Mouse (Mus musculus) kidney, postnatal 0 days (tissue): Measurements from ENCODE around the gene Nf2. TPM values are rescaled to one million over a fixed set of nuclear protein-coding genes. Genes with fewer than 3 reads are reported as not detected.

Experiments used
- ATAC-seq: fragments of 200-750 bp; cut with Nextera tagmentation; replicated peaks from 2 replicates; pipeline ENCODE4 v1.8.0; 2017; ENCODE audit warnings: low read depth, moderate number of reproducible peaks, moderate TSS enrichment, moderate library complexity; ENCODE audit not compliant: low FRiP score
- DNase-seq: peaks from one replicate; pipeline ENCODE4 v3.0.0-alpha.2; 2016; ENCODE audit warnings: low spot score
- H3K27ac ChIP-seq: fragments of 300-500 bp; sonication (generic); 2 replicates; pipeline ENCODE4 v1.5.1; 2014; ENCODE audit warnings: mild to moderate bottlenecking
- H3K27me3 ChIP-seq: fragments of 300-500 bp; sonication (generic); 2 replicates; pipeline ENCODE4 v1.6.1; 2014; ENCODE audit warnings: low read length, mixed read lengths; ENCODE audit not compliant: insufficient read depth
- H3K36me3 ChIP-seq: fragments of 300-500 bp; sonication (generic); 2 replicates; pipeline ENCODE4 v1.6.1; 2014; ENCODE audit warnings: low read length, mixed read lengths; ENCODE audit not compliant: insufficient read depth
- H3K4me1 ChIP-seq: fragments of 300-500 bp; sonication (generic); replicated peaks from 2 replicates; pipeline ENCODE4 v1.6.1; 2014; ENCODE audit warnings: antibody characterized with exemption, low read length, mixed read lengths; ENCODE audit not compliant: insufficient read depth
- H3K4me2 ChIP-seq: fragments of 300-500 bp; sonication (generic); 2 replicates; pipeline ENCODE4 v1.6.1; 2014; ENCODE audit warnings: mild to moderate bottlenecking, low read length, moderate library complexity, mixed read lengths
- H3K4me3 ChIP-seq: fragments of 300-500 bp; sonication (generic); replicated peaks from 2 replicates; pipeline ENCODE4 v1.5.1; 2014; ENCODE audit warnings: low read depth, low read length
- H3K9ac ChIP-seq: fragments of 300-500 bp; sonication (generic); 2 replicates; pipeline ENCODE4 v1.6.1; 2014; ENCODE audit warnings: low read depth, low read length
- H3K9me3 ChIP-seq: fragments of 300-500 bp; sonication (generic); replicated peaks from 2 replicates; pipeline ENCODE4 v1.6.1; 2016; ENCODE audit warnings: low read length, inconsistent platforms, mixed read lengths
- CTCF ChIP-seq: IDR thresholded peaks from 2 replicates; pipeline ENCODE4 v1.5.1; 2016; ENCODE audit warnings: antibody characterized with exemption, low read depth, mild to moderate bottlenecking, moderate library complexity
- WGBS: fragments of 180-500 bp; shearing (Covaris S2); extraction: QIAGEN DNeasy Blood & Tissue Kit; methylation state at CpG from one replicate; pipeline ENCODE4 v1.1.7; 2014; 5-methylcytosine and 5-hydroxymethylcytosine counted together
- polyA plus RNA-seq: library from polyadenylated mRNA; unstranded; fragments of >200 nt; fragmentation: Nextera tagmentation; extraction: Ambion mirVana; gene quantifications from 2 replicates; pipeline ENCODE4 v1.2.1, GENCODE M21; 2015

Nf2 gene
- polyA plus RNA-seq, 1 experiment from 2014 or later = 33.3 TPM

DNA sequence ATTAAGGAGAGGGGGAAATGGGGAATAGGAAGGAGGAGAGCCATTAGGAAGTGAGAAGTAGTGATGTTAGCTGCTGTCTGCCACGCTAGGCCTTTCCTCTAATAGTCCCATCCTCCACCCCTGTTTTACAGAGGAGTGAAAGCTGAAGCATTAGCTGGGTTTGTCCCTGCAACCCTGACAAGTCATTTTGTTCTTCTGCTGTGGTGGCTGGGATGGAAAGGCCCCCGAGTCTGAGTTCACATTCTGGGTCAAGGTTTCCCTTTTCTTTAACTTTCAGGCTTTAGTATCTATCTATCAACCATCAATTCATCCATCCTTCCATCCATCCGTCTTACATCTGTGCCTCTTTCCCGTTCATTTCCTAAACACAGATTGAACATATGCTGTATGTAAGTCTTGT is 31.8 kb upstream of the Nf2 start:
- ATAC-seq (no peak), DNase-seq (no peak)
- Histone ChIP-seq H3K36me3 (no peaks in the 10 kb centered on the region), H3K4me3 (no peak overlapping the region), H3K4me2 (no peak overlapping the region), H3K27ac (no peak overlapping the region), H3K9ac (no peak overlapping the region), H3K27me3 (no peaks in the 10 kb centered on the region), H3K4me1 (0 out of 2 replicates have a peak, but pooled peaks cover 12% of the 10 kb centered on the region), H3K9me3 (no peaks in the 10 kb centered on the region)
- WGBS = 79% methylated on average over 4 of the region's 4 CpGs
- TF ChIP-seq CTCF = no peak

DNA sequence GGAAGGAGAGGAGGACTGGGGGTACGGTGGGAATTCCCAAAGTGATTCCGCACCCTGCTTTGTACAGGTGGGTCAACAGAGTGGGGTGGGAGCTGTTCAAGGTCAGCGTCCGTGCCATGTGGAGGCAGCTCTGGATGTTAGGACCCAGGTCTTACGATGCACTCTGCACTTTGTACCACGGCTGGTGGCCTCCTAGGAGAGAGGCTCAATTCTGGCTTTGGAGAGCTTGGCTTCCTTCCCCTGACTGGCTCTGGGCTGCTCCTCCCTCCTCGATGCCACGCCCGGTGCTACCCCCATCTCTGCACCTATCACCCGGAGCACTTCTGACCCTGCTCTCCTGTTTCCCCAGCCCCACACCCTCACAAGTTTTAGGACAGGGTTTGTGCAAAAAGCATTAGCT is 25.2 kb upstream of the Nf2 start:
- no peak for TF ChIP-seq CTCF
- 4% methylated on average over 10 of the region's 10 CpGs for WGBS
- Histone ChIP-seq H3K4me1 (no peaks in the 10 kb centered on the region; the same call in 1 of the 2 replicates), H3K27ac (peak overlapping the region; percentile 72), H3K36me3 (no peaks in the 10 kb centered on the region), H3K4me2 (peak overlapping the region; percentile 87), H3K4me3 (peak overlapping the region; percentile 69), H3K9me3 (no peaks in the 10 kb centered on the region), H3K9ac (peak overlapping the region; percentile 73), H3K27me3 (no peaks in the 10 kb centered on the region)
- peak; percentile 16 for DNase-seq
- ATAC-seq = peak; percentile 69

DNA sequence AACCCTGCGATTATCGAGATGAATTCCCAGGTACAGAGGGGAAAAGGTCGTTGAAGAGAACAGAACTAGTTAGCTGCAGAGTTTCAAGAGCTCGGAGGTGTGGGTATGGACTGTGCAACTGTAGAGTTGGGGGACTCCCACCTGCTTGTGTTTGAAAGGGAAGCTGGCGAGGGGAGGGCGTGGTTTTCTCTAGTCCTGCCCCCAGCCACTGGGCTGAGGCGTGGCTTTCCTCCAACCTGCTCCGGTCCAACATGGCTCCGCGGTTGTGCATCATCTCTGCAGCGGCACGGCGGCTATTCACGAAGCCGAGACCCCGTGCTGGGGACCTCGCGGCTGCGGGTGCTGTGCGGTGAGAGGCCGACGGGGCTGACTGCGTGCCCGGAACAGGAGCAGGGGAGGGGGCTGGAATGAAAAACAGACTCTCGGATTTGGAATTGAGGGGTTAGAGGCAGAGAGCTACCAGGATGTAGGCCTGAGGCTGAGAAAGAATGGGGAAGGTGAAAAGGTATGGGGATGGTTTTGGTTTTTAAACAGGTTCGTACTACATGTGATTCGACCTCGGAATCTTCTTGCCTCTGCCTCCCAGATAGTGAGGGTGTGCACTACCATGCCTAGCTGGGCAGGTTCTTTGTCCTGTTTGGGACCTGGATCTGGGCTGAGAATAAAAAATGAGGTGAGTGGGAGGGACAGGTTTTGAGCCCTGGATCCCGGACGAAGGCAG is 24.6 kb upstream of the Nf2 start, which contains the start of gene Nipsnap1:
Gene Nipsnap1, plus strand, starts transcription at position 197 of the 721 bp plus-strand sequence.
- Histone ChIP-seq H3K4me2 (peak within 1 kb of the TSS; percentile 87), H3K27me3 (no peaks in the 10 kb centered on the region), H3K4me1 (no peaks in the 10 kb centered on the region; the same call in 1 of the 2 replicates), H3K9me3 (no peaks in the 10 kb centered on the region), H3K4me3 (peak within 1 kb of the TSS; percentile 69), H3K36me3 (no peaks in the 10 kb centered on the region), H3K9ac (peak within 1 kb of the TSS; percentile 73), H3K27ac (peak within 1 kb of the TSS; percentile 72)
- under 1% methylated on average over 30 of the region's 30 CpGs for WGBS
- DNase-seq = peak; percentile 84
- no peak; the same call in 1 of the 2 replicates for TF ChIP-seq CTCF
- peak; percentile 86 for ATAC-seq

DNA sequence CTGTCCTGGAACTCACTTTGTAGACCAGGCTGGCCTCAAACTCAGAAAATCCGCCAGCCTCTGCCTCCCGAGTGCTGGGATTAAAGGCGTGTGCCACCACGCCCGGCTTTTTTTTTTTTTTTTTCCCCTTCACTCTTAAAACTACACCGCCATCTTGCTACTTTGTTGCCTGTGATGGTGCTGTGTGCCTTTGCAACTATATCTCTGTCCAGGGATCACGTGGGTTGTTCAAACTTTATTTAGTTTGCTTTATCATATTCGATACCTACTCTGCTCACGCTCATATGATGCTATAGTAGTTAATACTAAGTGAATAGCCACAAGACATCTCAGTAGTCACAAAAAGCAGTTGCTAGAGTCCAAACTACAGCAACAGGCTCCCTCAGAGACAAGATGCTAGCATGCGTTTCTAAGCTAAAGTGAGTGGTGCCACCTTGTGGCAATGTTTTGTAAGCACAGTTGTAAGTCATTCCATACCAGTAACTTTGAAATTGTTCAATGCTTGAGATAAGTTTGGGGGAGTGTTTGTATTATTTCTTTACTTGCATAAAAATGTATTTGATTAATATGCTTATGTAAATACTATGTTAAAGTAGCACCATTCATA is 16.4 kb upstream of the Nf2 start:
- H3K27me3 ChIP-seq = no peaks in the 10 kb centered on the region
- no peak overlapping the region for H3K27ac ChIP-seq
- no peak overlapping the region for H3K4me2 ChIP-seq
- H3K4me3 ChIP-seq = no peak overlapping the region
- H3K9ac ChIP-seq = no peak overlapping the region
- ATAC-seq (no peak), DNase-seq (peak; percentile 88)
- 50% methylated on average over 10 of the region's 10 CpGs for WGBS
- no peaks in the 10 kb centered on the region for H3K9me3 ChIP-seq
- no peaks in the 10 kb centered on the region; the same call in 1 of the 2 replicates for H3K4me1 ChIP-seq
- no peaks in the 10 kb centered on the region for H3K36me3 ChIP-seq
- peak; percentile 92 for TF ChIP-seq CTCF

DNA sequence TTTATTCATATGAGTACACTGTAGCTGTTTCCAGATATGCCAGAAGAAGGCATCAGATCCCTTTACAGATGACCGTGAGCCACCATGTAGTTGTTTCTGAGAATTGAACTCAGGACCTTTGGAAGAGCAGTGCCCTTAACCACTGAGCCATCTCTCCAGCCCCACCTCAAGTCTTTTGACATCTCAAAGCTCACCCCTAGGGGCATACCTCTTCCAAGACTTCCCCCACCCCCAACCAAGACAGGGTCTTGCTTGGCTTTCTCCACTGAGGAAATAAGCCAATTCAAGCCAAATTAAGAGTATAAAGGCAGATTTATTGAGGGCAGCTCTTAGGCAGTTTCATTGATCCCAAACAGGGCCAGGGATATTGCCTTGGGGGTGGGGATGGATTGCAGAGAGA is 13.4 kb upstream of the Nf2 start:
- H3K9ac ChIP-seq = no peak overlapping the region
- H3K4me3 ChIP-seq = no peak overlapping the region
- no peak for TF ChIP-seq CTCF
- H3K9me3 ChIP-seq = no peaks in the 10 kb centered on the region
- H3K4me2 ChIP-seq = no peak overlapping the region
- no peak overlapping the region for H3K27ac ChIP-seq
- no peak for ATAC-seq
- no peaks in the 10 kb centered on the region for H3K36me3 ChIP-seq
- H3K27me3 ChIP-seq = no peaks in the 10 kb centered on the region
- H3K4me1 ChIP-seq = no peaks in the 10 kb centered on the region; the same call in 1 of the 2 replicates
- WGBS = 89% methylated on average over 1 of the region's 1 CpGs
- DNase-seq = no peak

DNA sequence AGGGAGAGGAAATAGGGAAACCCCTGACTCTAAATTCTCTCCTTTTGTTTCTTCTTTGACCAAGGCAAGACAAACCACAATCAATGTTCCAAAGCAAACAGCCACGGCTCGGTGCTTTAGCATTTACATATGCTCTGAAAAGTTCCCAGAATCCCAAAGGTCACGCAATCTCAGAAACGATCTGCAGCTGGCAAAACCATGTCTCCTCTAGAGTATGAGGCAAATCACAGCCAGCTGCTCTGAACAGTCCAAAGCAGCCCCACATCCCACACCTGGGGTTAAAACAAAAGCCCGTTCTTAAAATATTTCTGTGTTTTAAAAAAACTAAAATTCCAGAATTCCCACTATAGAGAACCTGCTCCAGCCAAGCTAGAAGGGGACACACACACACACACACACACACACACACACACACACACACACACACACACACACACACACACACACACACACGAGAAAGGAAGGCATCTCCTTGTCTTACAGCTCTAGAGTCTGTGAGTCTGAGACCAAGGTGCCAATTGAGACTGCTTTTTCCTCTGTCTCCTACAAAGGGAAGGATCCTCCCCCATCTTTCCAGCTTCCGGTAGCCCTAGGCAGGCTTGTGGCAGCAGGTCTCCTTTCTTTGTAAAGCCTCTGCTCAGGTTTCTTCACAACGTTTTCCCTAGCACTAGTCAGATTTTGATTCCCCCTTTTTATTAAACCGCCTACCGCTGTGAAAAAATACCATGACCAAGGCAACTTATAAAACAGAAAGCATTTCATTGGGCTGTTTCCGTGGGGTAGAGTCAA is 12.7 kb upstream of the Nf2 start:
- H3K4me2 ChIP-seq = no peak overlapping the region
- no peak for ATAC-seq
- no peak overlapping the region for H3K4me3 ChIP-seq
- H3K9ac ChIP-seq = no peak overlapping the region
- DNase-seq = peak; percentile 48
- H3K27ac ChIP-seq = 0 out of 2 replicates have a peak overlapping the region, but pooled peaks have one; percentile 13
- no peaks in the 10 kb centered on the region for H3K9me3 ChIP-seq
- WGBS = 30% methylated on average over 11 of the region's 11 CpGs
- H3K27me3 ChIP-seq = no peaks in the 10 kb centered on the region
- no peak for TF ChIP-seq CTCF
- H3K36me3 ChIP-seq = no peaks in the 10 kb centered on the region
- H3K4me1 ChIP-seq = no peaks in the 10 kb centered on the region; the same call in 1 of the 2 replicates
